Mouse (Mus musculus): Measurements from ENCODE around the gene Chd5.
A peak's percentile ranks its signal among the peaks of the same experiment; 100 is the strongest.

The Chd5 gene

GRCm38 (mm10) chr4:152318517-152319234 lies 19.8 kb upstream of the Chd5 start, which contains the start of gene Rnf207:
Gene Rnf207, minus strand, starts transcription at chr4:152318993.
- peak; percentile 53 to 55 for DNase-seq

GRCm38 (mm10) chr4:152321464-152321863 lies 17.0 kb upstream of the Chd5 start:
- DNase-seq = no peak

- no peak for DNase-seq
Measured at GRCm38 (mm10) chr4:152324641-152325562, 13.5 kb upstream of the Chd5 start.

GRCm38 (mm10) chr4:152325574-152326411 lies 12.7 kb upstream of the Chd5 start, which contains the start of gene Rpl22:
Gene Rpl22, plus strand, starts transcription at chr4:152325742.
- DNase-seq = peak; percentile 96 to 97

GRCm38 (mm10) chr4:152326543-152326942 lies 11.9 kb upstream of the Chd5 start:
- no peak for DNase-seq

- DNase-seq = no peak
Measured at GRCm38 (mm10) chr4:152328691-152329090, 9.8 kb upstream of the Chd5 start.

GRCm38 (mm10) chr4:152332952-152333351 lies 5.5 kb upstream of the Chd5 start:
- DNase-seq = peak; percentile 55 to 72

GRCm38 (mm10) chr4:152333587-152333986 lies 4.9 kb upstream of the Chd5 start:
- DNase-seq = no peak

- no peak for DNase-seq
Measured at GRCm38 (mm10) chr4:152337772-152338171, 679 bp upstream of the Chd5 start.

GRCm38 (mm10) chr4:152339293-152339790 lies 891 bp downstream of the Chd5 start:
- no peak for DNase-seq

- DNase-seq = no peak
Measured at GRCm38 (mm10) chr4:152340584-152341284, 2.3 kb downstream of the Chd5 start.

- no peak for DNase-seq
Measured at GRCm38 (mm10) chr4:152343296-152343695, 4.8 kb downstream of the Chd5 start.

GRCm38 (mm10) chr4:152344651-152345050 lies 6.2 kb downstream of the Chd5 start:
- DNase-seq = no peak

- peak; percentile 77 to 86 for DNase-seq
Measured at GRCm38 (mm10) chr4:152345120-152345889, 6.9 kb downstream of the Chd5 start.

GRCm38 (mm10) chr4:152349837-152350381 lies 11.5 kb downstream of the Chd5 start:
- DNase-seq = no peak

GRCm38 (mm10) chr4:152350722-152351421 lies 12.4 kb downstream of the Chd5 start:
- no peak for DNase-seq

GRCm38 (mm10) chr4:152351422-152352305 lies 13.2 kb downstream of the Chd5 start:
- peak; percentile 30 to 33 for DNase-seq

- DNase-seq = peak in 1 of 2 experiments; percentile 22
Measured at GRCm38 (mm10) chr4:152353886-152354637, 15.6 kb downstream of the Chd5 start.

Data from lung, adult 18-20 months (tissue).